Mouse (Mus musculus) bone marrow macrophage, adult 2 months (primary cell): Measurements from ENCODE around the gene Hoxd11. TPM values are rescaled to one million over a fixed set of nuclear protein-coding genes. Genes with fewer than 3 reads are reported as not detected.

Source experiments
- H3K27ac ChIP-seq: 2 replicates; pipeline ENCODE4 v1.5.1; 2012; ENCODE audit warnings: low read depth, low read length; ENCODE audit not compliant: insufficient read depth
- H3K4me1 ChIP-seq: 2 replicates; pipeline ENCODE4 v1.6.1; 2012; ENCODE audit warnings: low read length; ENCODE audit not compliant: control insufficient read depth, insufficient read depth
- H3K4me3 ChIP-seq: 2 replicates; pipeline ENCODE4 v1.5.1; 2012; ENCODE audit warnings: mild to moderate bottlenecking, low read length, moderate library complexity; ENCODE audit not compliant: insufficient read depth
- CTCF ChIP-seq: IDR thresholded peaks from 2 replicates; pipeline ENCODE4 v1.5.1; 2012; ENCODE audit warnings: low read depth, mild to moderate bottlenecking, low read length, moderate library complexity
- POLR2A ChIP-seq: IDR thresholded peaks from 2 replicates; pipeline ENCODE4 v1.6.1; 2012; ENCODE audit warnings: mild to moderate bottlenecking, low read depth, low read length, borderline replicate concordance
- polyA plus RNA-seq: library from polyadenylated mRNA; stranded (reverse); fragments of >200 nt; gene quantifications from 2 replicates; pipeline ENCODE4 v1.2.4, GENCODE M21; 2012; ENCODE audit not compliant: missing spikeins, insufficient read depth, insufficient read length

Hoxd11 gene
- polyA plus RNA-seq, 1 experiment = not detected

DNA sequence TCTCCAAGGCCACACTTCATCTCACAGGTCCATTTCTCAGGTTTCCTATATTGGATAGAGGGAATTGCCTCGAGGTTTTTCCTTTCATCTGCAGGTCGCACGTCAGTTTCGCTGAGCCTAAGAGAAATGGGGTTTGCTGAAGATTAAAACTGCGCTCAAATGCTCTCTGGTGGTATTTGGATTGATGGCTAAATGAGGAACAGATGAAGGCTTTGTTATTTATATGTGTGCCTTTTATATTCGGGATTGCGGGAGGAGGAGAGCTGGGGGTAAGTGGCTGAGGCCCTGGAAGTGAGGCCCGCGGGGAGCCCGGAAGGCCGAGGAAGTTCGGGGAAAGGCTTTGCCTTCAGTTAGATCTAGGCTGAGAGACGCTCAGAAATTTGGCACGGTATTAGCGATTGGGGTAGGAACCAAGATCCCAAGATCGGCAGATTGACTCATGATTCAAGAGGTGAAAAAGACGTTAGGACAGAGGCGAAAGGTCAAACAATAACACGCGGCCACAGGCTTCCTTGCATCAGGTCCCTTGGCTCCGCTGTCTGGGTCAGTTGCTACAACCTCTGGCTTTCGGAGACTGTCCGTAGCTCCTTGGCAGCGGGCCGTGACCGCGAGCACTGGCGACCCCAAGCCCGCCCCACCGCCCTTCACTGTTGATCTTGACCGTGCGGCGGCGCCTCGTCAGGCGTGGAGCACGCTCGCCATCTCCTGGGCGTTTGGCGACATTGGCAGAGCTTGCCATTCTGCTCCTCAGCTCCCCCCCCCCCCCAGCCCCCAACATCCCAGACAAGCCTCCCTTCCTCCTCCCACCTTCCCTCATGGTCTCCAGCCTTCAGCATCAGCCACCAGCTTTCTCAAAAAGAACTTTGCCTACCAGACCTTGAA is 6.6 kb upstream of the Hoxd11 start:
- Histone ChIP-seq H3K27ac (no peak overlapping the region), H3K4me3 (peak overlapping the region; percentile 51), H3K4me1 (0 out of 2 replicates have a peak, but pooled peaks cover 2% of the 10 kb centered on the region)
- TF ChIP-seq POLR2A (no peak), CTCF (peak; percentile 31; the same call in 1 of the 2 replicates)

DNA sequence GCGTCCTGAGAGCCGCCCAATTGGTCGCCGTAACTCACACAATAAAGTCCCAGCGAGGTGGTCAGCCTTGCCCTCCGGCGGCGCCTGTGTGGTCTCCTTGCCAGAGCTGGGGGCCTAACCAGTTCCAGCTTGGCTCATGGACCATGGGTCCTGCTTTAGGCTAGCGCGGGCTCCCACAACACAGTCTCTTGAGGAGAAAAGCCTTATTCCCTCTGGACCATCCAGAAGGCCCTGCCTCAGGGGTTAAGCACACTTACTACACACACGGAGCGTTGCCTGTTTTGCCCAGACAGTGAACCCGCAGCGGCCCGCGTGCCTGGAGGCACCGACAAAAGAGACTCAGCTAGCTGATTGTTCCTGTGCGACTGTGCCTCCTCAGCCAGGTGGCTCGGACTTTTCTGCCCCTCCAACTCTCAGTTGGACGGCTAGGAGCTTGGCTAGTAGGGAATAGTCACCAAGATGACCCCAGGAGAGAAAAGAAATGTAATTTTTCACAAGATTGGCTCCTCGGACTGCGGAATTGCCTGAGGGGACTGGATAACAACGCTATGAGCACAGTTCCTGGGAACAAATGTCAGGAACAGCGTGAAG is 5.4 kb upstream of the Hoxd11 start:
- TF ChIP-seq CTCF = no peak
- no peak for TF ChIP-seq POLR2A
- Histone ChIP-seq H3K27ac (no peak overlapping the region), H3K4me3 (no peak overlapping the region), H3K4me1 (0 out of 2 replicates have a peak, but pooled peaks cover 2% of the 10 kb centered on the region)

DNA sequence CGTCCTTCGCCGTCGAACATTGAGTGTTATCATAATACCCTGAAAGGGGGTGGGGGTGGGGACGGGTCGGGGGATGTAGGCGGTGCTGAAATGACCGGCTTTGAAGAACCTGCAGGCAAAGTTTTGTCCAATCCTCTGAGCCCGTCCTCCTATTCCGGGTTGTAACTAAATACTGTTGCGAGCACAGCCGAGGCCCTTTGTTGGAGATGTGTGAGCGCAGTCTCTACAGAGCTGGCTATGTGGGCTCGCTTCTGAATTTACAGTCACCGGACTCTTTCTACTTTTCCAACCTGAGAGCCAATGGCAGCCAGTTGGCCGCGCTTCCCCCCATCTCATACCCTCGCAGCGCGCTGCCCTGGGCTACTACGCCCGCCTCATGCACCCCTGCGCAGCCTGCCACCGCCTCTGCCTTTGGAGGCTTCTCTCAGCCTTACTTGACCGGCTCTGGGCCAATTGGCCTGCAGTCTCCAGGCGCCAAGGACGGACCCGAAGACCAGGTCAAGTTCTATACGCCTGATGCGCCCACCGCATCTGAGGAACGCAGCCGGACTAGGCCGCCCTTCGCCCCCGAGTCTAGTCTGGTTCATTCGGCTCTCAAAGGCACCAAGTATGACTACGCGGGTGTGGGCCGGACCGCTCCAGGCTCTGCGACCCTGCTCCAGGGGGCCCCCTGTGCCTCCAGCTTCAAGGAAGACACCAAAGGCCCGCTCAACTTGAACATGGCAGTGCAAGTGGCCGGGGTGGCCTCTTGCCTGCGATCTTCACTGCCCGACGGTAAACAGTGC is 4.3 kb upstream of the Hoxd11 start, which contains the start of gene Hoxd12:
Gene Hoxd12 (plus strand): TSS at position 133 of the 785 bp plus-strand sequence.
- TF ChIP-seq POLR2A = no peak
- TF ChIP-seq CTCF = no peak
- no peak within 1 kb of the TSS for H3K4me3 ChIP-seq

DNA sequence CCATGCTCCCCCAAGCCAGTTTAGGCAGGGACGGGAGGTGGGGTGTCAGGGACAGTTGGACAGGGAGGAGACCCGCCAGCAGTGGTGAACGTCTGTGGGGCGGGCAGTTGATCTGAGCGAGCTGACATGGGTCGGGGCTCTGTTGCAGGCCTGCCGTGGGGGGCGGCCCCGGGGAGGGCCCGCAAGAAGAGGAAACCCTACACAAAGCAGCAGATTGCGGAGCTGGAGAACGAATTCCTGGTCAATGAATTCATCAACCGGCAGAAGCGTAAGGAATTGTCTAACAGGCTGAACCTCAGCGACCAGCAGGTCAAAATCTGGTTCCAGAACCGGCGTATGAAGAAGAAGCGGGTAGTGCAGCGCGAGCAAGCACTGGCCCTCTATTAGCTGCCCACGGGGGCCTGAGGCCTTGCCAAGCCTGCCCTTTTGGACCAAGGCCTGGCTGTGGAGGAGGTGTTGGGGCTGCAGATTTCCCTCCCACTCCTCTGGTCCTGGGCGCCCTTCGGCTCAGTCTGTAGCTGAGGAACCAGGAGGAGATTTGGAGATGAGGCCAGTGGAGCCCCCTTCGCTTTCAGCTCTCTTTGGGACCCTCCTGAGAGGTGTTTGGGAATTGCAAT is 3.6 kb upstream of the Hoxd11 start:
- no peak for TF ChIP-seq CTCF
- no peak for TF ChIP-seq POLR2A
- 0 out of 2 replicates have a peak, but pooled peaks cover 2% of the 10 kb centered on the region for H3K4me1 ChIP-seq
- H3K4me3 ChIP-seq = no peak overlapping the region
- H3K27ac ChIP-seq = no peak overlapping the region

More for the DNA sequence above, 4.3 kb upstream of the Hoxd11 start, which contains the start of gene Hoxd12:
- Histone ChIP-seq H3K27ac (no peak within 1 kb of the TSS), H3K4me1 (0 out of 2 replicates have a peak, but pooled peaks cover 2% of the 10 kb centered on the region)

DNA sequence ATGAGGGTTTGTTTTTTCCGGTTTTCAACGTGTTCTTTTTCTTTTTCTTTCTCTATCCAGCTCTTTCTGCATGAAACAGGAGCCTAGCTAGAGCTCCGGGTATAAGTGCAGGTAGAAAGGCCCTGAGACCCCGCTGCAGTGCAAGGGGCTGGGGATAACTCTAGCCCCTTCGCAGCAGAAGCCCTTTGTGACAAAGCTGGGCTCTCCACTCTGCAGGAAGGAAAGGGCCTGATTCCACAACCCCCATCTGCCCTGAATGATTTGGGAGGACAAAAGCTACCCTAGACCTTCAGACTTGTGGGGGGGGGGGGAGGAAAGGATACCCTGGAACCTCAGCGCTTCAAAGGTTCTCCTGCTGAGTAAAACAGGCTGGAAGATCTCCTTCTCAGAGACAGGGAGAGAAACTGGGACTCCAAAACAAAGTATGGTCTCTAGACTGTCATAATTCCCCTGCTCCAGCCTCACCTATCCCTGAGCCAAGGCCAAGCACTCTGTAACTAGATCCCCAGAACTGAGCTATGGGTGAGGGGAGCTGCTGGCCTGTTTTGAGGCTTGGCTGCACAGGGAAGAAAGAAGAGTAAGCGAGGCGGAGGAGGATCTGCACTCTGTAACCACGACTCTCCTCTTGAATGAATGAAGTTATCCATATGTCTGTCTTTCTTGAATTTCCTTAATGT is 2.8 kb upstream of the Hoxd11 start:
- 0 out of 2 replicates have a peak, but pooled peaks cover 2% of the 10 kb centered on the region for H3K4me1 ChIP-seq
- TF ChIP-seq POLR2A (no peak), CTCF (no peak)
- no peak overlapping the region for H3K4me3 ChIP-seq
- H3K27ac ChIP-seq = no peak overlapping the region

DNA sequence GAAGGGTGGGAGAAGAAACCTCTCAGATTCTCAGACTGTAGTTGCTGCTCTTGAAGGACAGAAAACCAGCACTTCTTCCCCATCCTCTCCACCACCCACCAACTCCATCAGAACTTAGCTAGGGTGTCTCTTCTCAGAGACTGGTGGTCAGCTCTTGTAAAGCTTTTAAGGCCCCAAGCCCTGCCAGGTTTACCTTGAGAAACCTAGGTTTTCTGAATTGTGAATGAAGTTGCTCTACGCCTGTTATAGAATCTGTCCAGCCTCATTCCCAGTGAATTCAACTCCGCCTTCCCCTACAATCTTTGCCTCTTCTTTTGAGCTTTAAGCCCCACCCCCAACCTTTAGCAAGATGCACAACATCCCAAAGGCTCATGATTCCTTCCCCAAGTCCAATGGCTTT is 2.3 kb upstream of the Hoxd11 start:
- TF ChIP-seq CTCF (no peak), POLR2A (no peak)
- H3K27ac ChIP-seq = no peak overlapping the region
- no peak overlapping the region for H3K4me3 ChIP-seq
- H3K4me1 ChIP-seq = 0 out of 2 replicates have a peak, but pooled peaks cover 2% of the 10 kb centered on the region

DNA sequence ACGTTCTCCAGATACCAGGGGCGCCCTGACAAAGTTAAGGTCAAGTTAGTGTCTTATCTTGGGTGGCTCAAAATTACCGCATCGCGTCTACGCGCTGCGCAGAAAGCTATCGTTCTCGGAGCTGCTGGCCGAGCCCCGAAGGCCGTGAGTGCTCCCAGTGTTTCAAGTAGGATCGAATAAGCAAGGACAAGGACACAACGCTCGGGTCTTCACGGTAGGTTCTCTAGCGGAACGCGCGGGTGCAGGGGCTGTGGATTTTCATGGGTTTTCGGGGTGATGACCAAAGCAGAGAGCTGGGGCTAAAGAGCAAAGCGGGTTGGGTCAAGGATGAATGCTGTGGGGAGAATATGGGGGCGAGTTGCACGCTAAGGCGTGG is 227 bp downstream of the Hoxd11 start:
- H3K4me1 ChIP-seq = no peaks in the 10 kb centered on the region
- H3K27ac ChIP-seq = no peak overlapping the region
- no peak overlapping the region for H3K4me3 ChIP-seq
- TF ChIP-seq POLR2A = no peak
- TF ChIP-seq CTCF = no peak

DNA sequence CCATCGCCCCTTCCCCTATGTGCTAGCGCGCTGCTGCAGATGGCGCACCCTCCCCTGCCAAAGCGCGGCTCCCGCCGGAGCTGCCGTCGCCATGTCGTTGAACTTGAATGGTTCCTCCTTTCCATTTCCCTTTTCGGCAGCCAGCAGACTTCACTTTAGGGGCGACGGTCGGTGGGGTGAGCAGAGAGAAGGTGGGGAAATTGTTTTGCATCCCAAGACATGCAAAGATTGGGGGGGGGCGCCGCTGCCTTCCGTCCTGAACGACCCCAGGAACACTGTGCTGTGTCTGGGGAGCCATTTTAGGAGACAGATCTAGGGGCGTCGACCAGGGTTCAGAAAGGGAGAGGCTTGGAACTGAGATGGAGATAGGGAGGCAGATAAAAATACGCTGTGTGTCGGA is 623 bp downstream of the Hoxd11 start:
- no peak overlapping the region for H3K27ac ChIP-seq
- H3K4me1 ChIP-seq = no peaks in the 10 kb centered on the region
- TF ChIP-seq CTCF = no peak
- TF ChIP-seq POLR2A = no peak
- no peak overlapping the region for H3K4me3 ChIP-seq
